Mouse (Mus musculus): ENCODE measurements around the gene Casp12. TPM values are rescaled to one million over a fixed set of nuclear protein-coding genes. Genes with fewer than 3 reads are reported as not detected.
A peak's percentile ranks its signal among the peaks of the same experiment; 100 is the strongest.
"Not testable (repeated sequence)": the region's sequence is repeated elsewhere in the genome, so short reads cannot be mapped to it uniquely, and the experiment has no call there.

The Casp12 gene
- 1 to 10 TPM; 3.9 to 4.4 TPM for total RNA-seq (2021)
- long read RNA-seq, experiment 1, partial matches to known transcripts = 0 of 3 reads
- long read RNA-seq, experiment 1, other reads (novel, unspliced or antisense) = 0 of 3 reads
- long read RNA-seq, experiment 2, partial matches to known transcripts = 0 of 1 reads
- long read RNA-seq, experiment 2, other reads (novel, unspliced or antisense) = 1 of 1 reads

DNA sequence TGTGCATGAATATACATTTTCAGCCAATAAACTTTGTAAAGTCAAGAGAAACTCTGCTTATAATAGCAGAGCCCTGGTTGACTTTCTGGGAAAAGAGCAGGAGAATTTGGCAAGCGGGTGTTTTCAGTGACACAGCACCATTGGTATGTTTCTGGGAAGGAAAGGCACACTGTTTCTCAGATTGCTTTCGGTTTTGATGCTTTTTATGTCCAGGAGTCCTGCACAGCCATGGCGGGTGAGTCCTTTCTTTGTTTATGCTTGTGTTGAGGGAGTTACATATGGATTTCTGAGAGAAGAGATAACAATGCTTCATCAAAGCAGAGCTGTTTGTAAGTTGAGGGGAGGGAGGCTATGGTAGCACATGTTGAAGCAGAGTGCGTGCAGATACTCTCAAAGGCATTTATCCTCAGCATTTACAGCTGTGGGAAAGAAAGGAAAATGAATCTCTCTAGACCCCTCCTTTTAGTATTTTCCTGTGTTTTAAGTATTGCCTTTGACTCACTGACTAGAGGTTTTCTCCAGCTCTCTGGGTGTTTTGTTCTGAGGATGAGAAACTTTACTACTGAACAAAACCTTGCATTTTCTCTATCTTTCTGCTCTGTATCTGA, at the start of gene Casp12:
Casp12 (plus strand) TSS at position 140 of the 608 bp plus-strand sequence.
- DNase-seq = peak; percentile 68 to 79

DNA sequence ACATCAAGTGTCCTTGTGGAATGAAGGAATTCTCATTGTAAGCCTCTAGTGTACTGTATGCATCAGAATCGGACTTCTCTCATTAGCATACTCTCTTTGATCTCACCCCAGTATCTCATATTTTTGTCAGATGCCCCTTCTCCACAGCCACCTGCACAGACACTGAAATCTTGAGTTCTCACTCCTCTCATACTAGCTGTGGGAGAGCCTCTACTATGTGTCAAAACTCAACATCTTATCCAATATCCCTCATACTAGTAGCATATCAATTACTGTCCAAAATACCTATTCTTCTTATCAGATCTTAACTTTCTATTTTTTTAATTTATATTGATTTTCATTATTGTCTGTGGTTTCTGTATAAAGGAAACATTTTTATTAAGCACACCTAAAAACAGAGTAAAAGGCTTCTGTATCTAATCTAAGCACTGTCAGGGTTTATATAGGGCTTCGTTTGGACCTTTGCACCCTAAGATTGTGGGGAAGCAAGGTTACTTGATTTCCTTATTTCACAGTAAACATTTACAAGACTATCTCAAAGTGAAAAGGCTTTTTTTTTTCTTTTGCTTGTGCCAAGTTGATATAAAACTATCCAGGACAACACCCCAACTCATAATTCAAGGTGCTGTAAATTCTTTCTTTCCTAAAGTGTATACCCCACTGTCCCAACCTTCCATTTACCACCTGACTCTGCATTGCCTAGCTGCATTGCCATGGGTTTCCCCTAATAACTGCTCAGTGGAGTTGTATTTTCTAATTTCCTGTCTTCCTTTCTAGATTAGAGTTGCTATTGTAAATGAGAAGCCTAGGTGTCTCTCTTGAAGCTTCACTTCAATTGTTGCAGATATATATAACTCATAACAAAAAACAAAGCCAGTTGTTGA, 48.6 kb upstream of the Casp12 start:
- DNase-seq = no peak

DNA sequence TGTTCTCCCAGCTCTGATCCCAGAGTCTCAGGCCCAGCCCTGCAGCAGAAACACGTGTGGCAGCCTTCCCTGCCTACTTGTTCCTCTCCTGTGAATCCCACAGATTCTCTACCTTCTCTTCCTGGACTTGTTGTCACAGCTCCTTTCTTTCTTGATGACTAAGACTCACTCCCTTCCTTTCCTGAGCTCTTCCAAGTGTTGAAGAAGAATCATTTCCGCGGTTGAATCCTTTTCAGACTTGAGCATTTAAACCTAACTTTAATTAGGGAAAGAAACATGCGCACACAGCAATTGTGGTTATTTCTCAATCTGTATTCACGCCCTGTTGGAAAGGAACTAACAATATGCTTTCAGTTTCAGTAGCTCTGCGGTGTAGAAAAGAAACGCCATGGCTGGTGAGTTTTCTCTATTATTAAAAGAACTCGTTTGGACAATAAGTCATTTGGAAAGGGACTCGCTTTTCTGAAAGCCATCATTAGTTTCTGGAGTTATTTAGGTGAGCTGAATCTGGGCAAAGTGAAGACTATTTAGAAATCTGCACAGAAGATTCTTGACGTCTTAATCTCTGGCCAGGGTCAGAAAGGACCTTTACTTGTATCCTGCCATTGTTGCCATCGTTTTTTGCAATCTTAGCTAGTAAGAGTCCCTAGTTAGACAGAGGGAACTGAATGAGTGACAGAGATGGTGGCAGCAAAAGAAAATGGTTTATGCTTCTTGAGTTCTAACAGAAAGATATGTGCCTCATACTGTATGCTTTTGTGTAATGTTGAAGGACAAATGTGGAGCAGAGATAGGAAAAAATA, 46.7 kb upstream of the Casp12 start, which contains the start of gene Casp1:
Casp1 (plus strand) TSS at position 189 of the 803 bp plus-strand sequence.
- peak in 1 of 2 experiments; percentile 48 for DNase-seq

DNA sequence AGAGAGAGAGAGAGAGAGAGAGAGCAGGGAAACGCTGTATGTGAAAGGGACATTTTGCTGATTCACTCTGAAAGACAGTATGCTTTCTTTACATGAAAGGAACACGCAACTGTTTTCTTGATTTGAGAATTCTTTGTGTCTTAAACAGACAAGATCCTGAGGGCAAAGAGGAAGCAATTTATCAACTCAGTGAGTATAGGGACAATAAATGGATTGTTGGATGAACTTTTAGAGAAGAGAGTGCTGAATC, 46.2 kb upstream of the Casp12 start:
- DNase-seq = no peak

DNA sequence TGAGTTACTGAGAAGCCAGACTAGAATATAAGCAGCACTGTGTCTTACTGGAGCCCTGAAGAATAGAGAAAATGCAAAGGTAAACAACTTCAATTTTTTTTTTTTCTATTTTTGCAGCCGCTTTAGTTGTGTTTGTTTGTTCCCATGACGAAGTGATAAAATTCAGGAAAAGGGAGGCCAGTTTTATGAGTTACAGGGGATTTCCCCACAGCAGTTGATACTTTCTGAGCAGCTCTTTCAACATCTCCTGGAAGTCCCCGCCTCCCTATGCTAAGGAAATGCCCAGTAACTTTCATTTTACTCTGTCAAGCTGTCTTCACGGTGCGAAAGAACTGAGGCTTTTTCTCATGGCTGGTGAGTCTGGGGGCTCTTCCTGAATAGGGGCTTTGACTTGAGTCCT, 36.7 kb upstream of the Casp12 start, which contains the start of gene Casp4:
Casp4 (plus strand) TSS at position 268 of the 400 bp plus-strand sequence.
- peak; percentile 64 to 77 for DNase-seq

DNA sequence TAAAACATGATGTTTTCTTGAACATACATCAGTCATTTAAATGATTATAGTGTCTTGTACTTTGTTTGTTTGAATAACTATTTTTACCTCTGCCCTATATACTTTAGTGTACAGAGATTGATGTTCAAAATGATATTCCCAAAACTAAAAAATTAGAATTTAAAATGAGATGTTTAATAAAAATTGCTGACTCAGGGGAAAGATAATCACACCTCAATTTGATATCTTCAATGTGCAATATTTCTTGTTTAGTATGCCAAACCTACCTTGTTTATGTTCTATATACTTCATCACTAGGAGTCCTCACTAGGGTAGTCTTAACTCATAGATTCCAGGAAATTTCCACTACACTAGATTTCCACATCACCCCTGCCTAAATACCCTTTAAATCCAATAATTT, 35.1 kb upstream of the Casp12 start:
- no peak for DNase-seq

DNA sequence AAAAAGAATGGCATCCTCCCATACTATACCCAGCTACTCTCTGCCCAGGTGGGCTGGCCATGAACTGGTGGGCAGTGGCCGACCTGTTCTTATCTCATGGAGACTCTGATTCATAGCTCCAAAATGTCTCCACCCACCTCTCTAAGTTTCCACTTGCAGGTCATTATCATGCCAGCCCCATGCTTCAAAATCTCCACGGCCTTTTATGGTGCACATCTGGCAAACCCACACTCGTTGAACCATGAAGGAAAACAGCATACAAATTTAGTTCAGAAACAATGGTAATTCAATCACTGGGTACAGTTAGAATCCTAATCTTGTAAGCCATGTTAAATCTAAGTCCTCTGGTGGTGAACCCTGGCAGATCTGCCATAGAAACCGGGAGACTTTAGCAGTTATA, 33.8 kb upstream of the Casp12 start:
- DNase-seq = peak in 1 of 2 experiments; percentile 45

DNA sequence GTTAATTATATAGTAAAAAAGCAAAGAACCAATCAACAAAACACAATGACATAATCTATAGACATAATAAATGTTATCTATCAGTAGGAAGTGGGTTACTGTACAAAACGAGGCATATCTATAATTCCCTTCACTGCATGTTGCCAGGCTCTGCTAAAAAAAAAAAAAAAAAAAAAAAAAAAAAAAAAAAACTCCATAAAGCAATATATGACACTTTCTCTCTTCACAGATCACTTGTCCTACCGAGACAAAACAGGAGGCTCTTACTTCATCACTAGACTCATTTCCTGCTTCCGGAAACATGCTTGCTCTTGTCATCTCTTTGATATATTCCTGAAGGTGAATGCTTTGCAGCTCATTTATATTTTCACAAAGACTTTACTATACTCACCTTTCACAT, 17.0 kb upstream of the Casp12 start:
- no peak for DNase-seq

DNA sequence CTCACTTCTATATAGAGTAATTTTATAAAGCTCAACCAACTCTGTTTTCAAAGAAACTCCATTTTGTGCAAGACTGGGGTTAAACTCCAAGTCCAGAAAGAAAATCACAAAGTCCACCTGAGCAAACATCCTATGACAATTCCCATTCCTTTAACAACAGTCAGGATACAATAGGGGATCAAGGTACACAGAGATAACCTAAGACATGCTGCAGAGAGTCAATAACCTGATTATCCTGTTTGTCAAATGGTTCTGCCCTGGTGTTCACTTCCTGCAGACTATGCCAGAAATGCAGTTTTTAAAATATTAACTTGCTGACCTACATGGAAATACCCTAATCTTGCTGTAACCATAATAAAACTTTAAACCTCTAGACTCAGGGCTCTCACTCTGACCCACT, 12.8 kb upstream of the Casp12 start:
- no peak for DNase-seq

DNA sequence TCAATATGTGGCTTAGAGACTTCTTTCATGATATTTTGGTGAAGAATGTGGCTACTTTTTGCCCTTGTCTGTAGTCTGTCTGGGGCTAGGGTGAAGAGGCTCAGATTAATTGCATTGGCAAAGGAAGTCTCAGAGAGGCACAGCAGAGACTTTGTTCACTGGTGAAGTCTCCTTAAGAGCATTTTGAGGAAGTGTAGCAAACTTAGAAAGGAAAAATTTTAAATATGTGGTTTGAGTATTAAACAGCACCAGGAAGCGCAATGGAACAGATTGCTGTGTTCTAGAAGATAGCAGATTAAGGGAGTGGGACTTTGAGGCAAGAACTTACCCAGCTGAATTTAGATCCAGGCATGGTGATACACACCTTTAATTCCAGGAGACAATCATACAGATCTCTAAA, 11.8 kb upstream of the Casp12 start:
- no peak for DNase-seq

DNA sequence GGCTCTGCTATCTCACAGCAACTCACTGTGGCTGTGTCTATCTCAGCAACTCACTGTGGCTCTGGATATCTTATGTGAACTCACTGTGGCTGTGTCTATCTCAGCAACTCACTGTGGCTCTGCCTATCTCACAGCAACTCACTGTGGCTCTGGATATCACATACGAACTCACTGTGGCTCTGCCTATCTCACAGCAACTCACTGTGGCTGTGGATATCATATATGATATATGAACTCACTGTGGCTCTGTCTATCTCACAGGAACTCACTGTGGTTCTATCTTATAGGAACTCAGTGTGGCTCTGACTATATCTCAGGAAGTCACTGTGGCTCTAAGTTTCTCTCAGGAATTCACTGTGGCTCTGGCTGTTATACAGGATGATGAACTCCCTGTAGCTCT, 2.1 kb upstream of the Casp12 start:
- DNase-seq = no peak

DNA sequence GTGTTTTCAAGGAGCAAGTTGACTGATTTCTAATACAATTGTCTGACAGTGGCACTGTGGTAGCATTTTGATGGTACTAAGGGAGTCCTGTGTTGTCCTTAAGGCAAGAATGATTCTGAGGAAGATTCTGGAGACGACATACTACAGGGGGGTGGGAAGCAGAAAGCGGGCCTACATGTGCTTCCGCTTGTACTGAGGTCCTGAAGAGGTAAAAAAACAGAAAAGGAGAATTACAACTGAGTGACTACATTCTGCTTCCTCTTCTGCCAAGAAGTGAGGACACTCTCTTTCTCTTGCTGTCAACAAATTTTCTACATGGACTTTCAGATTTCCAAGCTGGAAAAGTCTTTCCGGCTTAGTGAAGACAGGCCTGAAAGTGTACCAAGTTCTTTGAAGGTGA, 1.1 kb upstream of the Casp12 start:
- DNase-seq = peak; percentile 18 to 21

DNA sequence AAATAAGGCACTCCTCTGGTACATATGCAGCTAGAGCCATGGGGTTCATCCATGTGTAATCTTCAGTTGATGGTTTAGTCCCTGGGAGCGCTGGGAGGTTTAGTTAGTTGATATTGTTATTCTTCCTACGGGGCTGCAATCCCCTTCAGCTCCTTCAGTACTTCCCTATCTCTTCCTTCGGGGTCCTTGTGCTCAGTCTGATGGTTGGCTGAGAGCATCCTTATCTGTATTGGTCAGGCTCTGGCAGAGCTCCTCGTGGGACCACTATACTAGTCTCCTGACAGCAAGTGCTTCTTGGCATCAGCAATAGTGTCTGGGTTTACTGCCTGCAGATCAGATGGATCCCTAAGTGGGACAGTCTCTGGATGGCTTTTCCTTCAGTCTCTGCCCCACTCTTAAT, 2.2 kb downstream of the Casp12 start:
- peak in 1 of 2 experiments; percentile 14 for DNase-seq

DNA sequence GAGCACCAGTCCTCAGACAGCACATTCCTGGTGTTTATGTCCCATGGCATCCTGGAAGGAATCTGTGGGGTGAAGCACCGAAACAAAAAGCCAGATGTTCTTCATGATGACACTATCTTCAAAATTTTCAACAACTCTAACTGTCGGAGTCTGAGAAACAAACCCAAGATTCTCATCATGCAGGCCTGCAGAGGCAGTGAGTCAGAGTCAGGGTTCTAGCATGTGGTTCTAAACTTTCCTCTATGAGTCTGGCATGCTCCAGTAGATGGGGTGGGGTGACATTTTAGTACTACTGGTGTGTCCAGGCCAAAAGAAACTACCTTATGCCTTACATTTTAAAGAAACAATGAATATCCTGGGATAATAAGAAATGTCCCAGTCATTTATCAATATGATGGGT, 8.4 kb downstream of the Casp12 start:
- no peak for DNase-seq

DNA sequence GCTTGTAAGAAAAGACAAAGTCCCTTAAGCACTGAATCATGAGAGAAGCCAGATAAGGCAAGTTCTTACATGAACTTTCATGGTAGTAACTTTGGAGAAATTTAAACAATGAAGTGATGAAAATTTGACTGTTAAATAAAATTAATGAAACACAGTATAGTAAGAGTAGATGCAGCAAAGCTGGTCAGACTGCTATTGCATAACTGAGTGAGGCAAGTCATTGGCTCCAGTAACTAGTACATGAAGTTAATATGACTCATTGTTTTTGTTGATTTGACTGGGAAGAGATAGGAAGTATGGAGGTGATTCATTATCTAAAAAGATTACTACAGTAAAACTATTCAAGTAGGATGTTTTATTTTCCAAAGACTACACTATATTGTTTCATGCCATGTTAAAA, 11.6 kb downstream of the Casp12 start:
- DNase-seq = peak; percentile 40 to 62

DNA sequence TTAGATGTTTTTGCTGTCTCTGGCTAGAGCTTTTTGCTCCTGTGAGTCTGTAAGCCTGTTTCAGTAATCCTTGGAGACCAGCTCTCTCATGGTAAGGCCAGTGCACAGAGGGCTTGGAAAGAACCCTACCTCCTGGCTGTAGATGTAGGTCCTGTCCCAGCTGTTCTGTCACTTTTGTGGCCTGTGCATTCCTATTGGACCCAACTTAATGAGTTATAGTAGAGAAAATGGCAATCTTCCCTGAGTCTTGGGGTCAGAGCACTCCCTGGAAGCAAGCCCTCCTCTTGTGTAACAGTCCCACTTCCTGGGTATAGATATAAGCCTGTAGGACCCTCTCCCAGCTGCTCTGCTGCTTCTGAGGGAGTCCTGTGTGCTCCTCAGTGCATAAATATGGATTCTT, 48.3 kb downstream of the Casp12 start:
- DNase-seq = peak in 1 of 2 experiments; percentile 1

DNA sequence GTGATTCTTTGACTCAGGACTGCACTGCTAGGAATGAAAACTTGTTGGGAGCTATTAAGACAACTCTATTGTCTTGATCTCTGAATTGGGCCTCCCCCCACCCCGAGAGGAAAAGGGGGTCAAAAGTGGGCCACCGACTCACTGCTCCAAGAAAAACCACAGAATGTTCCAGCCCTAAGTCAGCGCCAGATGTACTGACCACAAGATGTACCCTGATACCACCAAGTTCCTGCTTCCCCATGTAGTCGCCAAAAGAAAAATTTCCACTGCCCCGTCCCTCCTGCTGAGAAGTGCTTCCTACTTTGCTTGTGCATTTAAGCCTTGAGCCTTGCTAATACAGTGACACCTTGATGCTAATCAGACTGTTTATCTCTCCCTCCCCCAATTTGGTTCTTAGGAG, 50.6 kb downstream of the Casp12 start:
- not testable (repeated sequence) for DNase-seq

DNA sequence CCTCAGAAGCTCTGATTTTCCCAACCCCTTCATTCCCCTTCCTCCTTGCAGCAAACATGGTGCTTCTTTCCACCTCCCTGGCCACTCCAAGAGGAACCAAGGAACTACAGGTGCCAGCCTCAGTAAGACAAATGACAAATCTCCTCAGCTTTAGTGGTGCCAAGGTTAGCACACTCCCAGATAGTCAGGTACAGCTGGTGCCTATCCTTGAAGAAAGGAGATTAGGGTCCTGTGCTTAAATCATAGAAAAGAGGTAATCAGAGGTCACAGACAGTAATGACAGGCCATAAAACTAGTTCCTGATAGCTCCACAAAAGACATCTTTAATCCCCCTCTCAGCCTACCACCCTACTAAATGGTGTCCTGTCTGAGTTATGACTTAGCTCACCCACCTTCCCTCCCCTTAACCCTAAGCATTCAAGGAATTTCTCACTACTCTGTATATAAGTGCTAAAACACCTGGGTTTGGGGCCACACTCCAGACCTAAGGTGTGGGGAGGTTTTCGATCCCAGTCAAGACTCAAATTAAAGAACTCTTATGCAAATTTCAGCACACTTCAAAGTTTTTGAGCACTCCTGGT, 65.8 kb downstream of the Casp12 start:
- DNase-seq = no peak

DNA sequence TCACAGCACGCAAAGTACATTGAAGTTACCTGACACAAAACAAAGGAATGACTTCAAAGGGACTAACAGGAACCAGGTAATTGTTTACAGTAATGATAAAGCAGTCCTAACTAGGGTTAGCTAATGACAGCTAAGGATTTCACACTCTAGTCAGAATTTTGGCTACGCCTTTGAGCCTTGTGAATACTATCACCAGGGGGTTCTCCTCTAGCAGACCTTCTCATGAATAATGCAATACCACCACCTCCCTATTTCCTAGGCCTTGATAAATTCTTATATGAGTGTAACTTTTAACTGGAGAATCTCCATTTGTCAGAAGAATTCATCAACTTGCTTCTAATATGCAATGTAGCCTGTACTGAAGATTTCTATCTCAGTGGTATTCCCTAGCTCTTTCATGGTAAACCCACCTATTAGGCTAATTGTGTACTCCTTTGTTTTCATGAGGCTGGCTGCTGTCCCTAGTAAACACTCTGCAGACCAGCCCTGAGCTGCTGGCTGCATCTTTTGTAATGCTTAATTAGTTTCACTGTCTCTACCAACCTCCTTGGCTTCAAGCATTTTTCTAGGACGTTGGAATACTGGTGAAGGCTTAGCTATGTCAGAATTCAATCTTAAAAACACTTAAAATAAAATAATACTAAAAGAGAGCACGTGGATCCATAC, 67.3 kb downstream of the Casp12 start:
- no peak for DNase-seq

DNA sequence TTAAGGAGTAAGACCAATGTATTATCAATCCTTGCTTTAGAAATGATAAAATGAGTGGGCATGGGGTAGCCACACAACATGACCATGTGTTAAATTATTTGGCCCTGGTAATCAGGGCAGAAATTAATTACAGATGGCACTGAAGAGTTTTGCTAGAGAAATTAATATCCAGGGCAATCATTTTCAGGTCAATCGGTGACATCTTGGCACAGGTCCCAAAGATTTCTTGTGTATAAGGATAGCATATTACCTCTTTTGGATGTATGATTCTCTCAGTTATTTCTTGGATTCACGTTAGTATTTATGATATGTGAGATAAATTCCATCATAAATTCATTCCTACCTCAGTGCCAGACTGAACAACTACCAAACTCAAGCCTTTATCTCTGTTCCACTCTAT, 72.6 kb downstream of the Casp12 start:
- DNase-seq = no peak

Measured in heart, adult 18-20 months (tissue).